Mouse (Mus musculus) CD4-positive, CD25-positive, alpha-beta regulatory T cell, adult 4 months (primary cell): ENCODE results near the gene Cd200. TPM values are rescaled to one million over a fixed set of nuclear protein-coding genes. Genes with fewer than 3 reads are reported as not detected.

ENCODE experiments used
- ATAC-seq: one replicate; pipeline ENCODE4 v1.8.0; 2017
- polyA plus RNA-seq, 2 experiments: library from polyadenylated mRNA; unstranded; fragments of 100-300 nt; shearing (Covaris generic); gene quantifications; one replicate each; pipeline ENCODE4 v1.2.1; 2017

Gene Cd200
- polyA plus RNA-seq, 2 experiments from 2014 or later, result 163 to 168 TPM

- no peak for ATAC-seq
Measured at GRCm38 (mm10) chr16:45334376-45334765, 74.5 kb downstream of the Cd200 start.

GRCm38 (mm10) chr16:45333678-45334375, 75.0 kb downstream of the Cd200 start:
- ATAC-seq, result no peak

GRCm38 (mm10) chr16:45332591-45332990, 76.3 kb downstream of the Cd200 start:
- ATAC-seq, result no peak

Other genes with a start within 250 kb of the Cd200 start
- gene Btla, start 184.7 kb downstream of the Cd200 start, polyA plus RNA-seq, result 10 to 100 TPM; 64.3 to 64.7 TPM
- gene Gm609, start 83.9 kb upstream of the Cd200 start, polyA plus RNA-seq, result under 1 TPM in 1 of 2 experiments, not detected in 1; 0.19 TPM
- gene Gm17783, start 123.0 kb upstream of the Cd200 start, polyA plus RNA-seq, result not detected
- not detected for gene Slc9c1, start 126.3 kb upstream of the Cd200 start, polyA plus RNA-seq
- under 1 TPM in 1 of 2 experiments, not detected in 1; 0.62 TPM for gene Gcsam, start 201.3 kb upstream of the Cd200 start, polyA plus RNA-seq
- under 1 TPM in 1 of 2 experiments, not detected in 1; 0.28 TPM for gene BC016579, start 245.0 kb upstream of the Cd200 start, polyA plus RNA-seq